Mouse (Mus musculus) midbrain, embryonic 14.5 days (tissue): ENCODE data around the gene Rcan2. TPM values are rescaled to one million over a fixed set of nuclear protein-coding genes. Genes with fewer than 3 reads are reported as not detected.

Experiments
- ATAC-seq: fragments of 200-750 bp; cut with Nextera tagmentation; 2 replicates; pipeline ENCODE4 v1.8.0; 2017; ENCODE audit warnings: moderate number of reproducible peaks, moderate library complexity; ENCODE audit not compliant: low FRiP score, low TSS enrichment
- DNase-seq: peaks from one replicate; pipeline ENCODE4 v3.0.0-alpha.2; 2015
- H3K27ac ChIP-seq: fragments of 300-500 bp; sonication (generic); replicated peaks from 2 replicates; pipeline ENCODE4 v1.5.1; 2014; ENCODE audit warnings: mild to moderate bottlenecking, low read depth, low read length, moderate library complexity
- H3K27me3 ChIP-seq: fragments of 300-500 bp; sonication (generic); 2 replicates; pipeline ENCODE4 v1.6.1; 2014; ENCODE audit warnings: low read length, control low read depth, mixed read lengths; ENCODE audit not compliant: control insufficient read depth, insufficient read depth
- H3K36me3 ChIP-seq: fragments of 300-500 bp; sonication (generic); 2 replicates; pipeline ENCODE4 v1.6.1; 2014; ENCODE audit warnings: low read length, control low read depth; ENCODE audit not compliant: control insufficient read depth, insufficient read depth
- H3K4me1 ChIP-seq: fragments of 300-500 bp; sonication (generic); 2 replicates; pipeline ENCODE4 v1.6.1; 2014; ENCODE audit warnings: mild to moderate bottlenecking, antibody characterized with exemption, low read length, control low read depth; ENCODE audit not compliant: control insufficient read depth, insufficient read depth
- H3K4me2 ChIP-seq: fragments of 300-500 bp; sonication (generic); 2 replicates; pipeline ENCODE4 v1.6.1; 2014; ENCODE audit warnings: mild to moderate bottlenecking, low read length, moderate library complexity
- H3K4me3 ChIP-seq: fragments of 300-500 bp; sonication (generic); replicated peaks from 2 replicates; pipeline ENCODE4 v1.5.1; 2014; ENCODE audit warnings: low read depth, low read length
- H3K9ac ChIP-seq: fragments of 300-500 bp; sonication (generic); replicated peaks from 2 replicates; pipeline ENCODE4 v1.6.1; 2014; ENCODE audit warnings: mild to moderate bottlenecking, low read length, moderate library complexity
- H3K9me3 ChIP-seq: fragments of 300-500 bp; sonication (generic); 2 replicates; pipeline ENCODE4 v1.6.1; 2016; ENCODE audit warnings: low read length, control low read depth, mixed read lengths; ENCODE audit not compliant: control insufficient read depth
- WGBS: fragments of 180-500 bp; shearing (Covaris S2); extraction: QIAGEN DNeasy Blood & Tissue Kit; methylation state at CpG from one replicate; pipeline ENCODE4 v1.1.7; 2014; 5-methylcytosine and 5-hydroxymethylcytosine counted together
- polyA plus RNA-seq: library from polyadenylated mRNA; unstranded; fragments of >200 nt; fragmentation: Nextera tagmentation; extraction: Ambion mirVana; gene quantifications from 2 replicates; pipeline ENCODE4 v1.2.1, GENCODE M21; 2014

Gene Rcan2
- polyA plus RNA-seq, 1 experiment from 2014 or later, result 79.4 TPM

- Histone ChIP-seq H3K9me3 (no peaks in the 10 kb centered on the region), H3K4me3 (no peak overlapping the region), H3K27ac (peak overlapping the region; percentile 74), H3K9ac (no peak overlapping the region; the same call in 1 of the 2 replicates), H3K27me3 (no peaks in the 10 kb centered on the region), H3K4me2 (0 out of 2 replicates have a peak overlapping the region, but pooled peaks have one; percentile 6), H3K4me1 (peaks cover 14% of the 10 kb centered on the region; the same call in 1 of the 2 replicates), H3K36me3 (no peaks in the 10 kb centered on the region)
- WGBS, result 36% methylated on average over 6 of the region's 6 CpGs
- ATAC-seq (peak; percentile 32; the same call in 1 of the 2 replicates), DNase-seq (peak; percentile 56)
Observed at GRCm38 (mm10) chr17:44025935-44026334, 224.8 kb downstream of the Rcan2 start.

DNA sequence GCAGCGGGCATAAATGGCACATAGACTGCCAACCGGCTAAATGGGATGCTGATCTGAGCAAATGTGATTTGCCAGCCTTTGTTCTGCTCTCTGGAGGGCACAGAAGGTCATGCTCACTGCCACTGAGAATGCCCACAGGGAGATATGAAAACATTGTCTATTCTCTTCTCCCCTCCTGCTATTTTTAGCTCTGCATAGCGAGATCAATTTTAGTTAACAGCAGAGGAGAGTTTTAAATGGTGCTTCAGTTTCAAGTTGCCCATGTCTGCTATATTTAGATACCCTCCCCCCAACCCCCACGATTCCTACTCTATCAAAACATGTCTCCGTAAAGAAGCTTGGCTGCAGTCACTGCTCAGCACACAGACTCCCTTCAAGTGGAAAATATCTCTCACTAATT, 225.2 kb downstream of the Rcan2 start:
- Histone ChIP-seq H3K36me3 (no peaks in the 10 kb centered on the region), H3K9me3 (no peaks in the 10 kb centered on the region), H3K4me2 (peak overlapping the region; percentile 6; the same call in 1 of the 2 replicates), H3K27me3 (no peaks in the 10 kb centered on the region), H3K27ac (peak overlapping the region; percentile 74), H3K4me1 (peaks cover 14% of the 10 kb centered on the region; the same call in 1 of the 2 replicates), H3K9ac (no peak overlapping the region), H3K4me3 (no peak overlapping the region)
- 19% methylated on average over 5 of the region's 5 CpGs for WGBS
- DNase-seq (peak; percentile 73), ATAC-seq (peak; percentile 48; the same call in 1 of the 2 replicates)

DNA sequence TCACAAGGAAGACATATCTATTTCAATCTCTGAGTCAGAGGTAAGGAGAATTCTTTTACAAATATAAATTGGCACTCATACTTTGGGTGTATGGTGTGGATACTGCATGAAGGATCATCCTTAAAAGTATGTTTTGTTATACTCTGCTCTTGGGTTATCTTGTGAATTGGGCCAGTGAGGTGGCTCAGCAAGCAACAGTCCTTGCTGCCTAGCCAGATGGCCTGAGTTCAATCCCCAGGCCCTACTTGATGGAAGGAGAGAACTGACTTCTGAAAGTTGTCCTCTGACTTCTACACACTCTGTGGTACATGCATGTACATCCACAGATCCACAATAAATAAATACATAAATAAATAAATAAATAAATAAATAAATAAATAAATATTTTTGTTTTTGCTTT, 225.6 kb downstream of the Rcan2 start:
- no peak for ATAC-seq
- H3K9me3 ChIP-seq, result no peaks in the 10 kb centered on the region
- no peak overlapping the region for H3K4me2 ChIP-seq
- H3K36me3 ChIP-seq, result no peaks in the 10 kb centered on the region
- no peak overlapping the region for H3K4me3 ChIP-seq
- DNase-seq, result peak; percentile 24
- no peak overlapping the region for H3K9ac ChIP-seq
- peaks cover 14% of the 10 kb centered on the region; the same call in 1 of the 2 replicates for H3K4me1 ChIP-seq
- peak overlapping the region; percentile 74 for H3K27ac ChIP-seq
- H3K27me3 ChIP-seq, result no peaks in the 10 kb centered on the region

DNA sequence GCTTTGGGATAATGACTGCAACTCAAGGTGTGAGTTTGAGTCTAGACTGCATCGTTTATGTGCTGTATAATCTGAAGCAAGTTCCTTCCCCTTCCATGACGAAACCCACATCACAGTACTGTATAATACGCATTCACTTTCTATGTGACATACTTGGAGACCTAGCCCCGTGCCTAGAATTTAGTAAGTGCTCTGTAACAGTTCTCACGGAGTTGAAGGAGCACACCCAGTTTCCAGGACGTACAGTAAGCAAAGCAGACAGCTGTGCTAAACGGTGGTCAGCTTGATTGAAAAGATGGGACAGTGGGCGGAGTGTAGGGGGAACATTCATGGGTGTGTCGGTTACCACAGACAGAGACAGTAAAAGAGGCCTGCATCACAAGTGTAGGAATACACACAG, 226.2 kb downstream of the Rcan2 start:
- H3K36me3 ChIP-seq, result no peaks in the 10 kb centered on the region
- 89% methylated on average over 9 of the region's 9 CpGs for WGBS
- ATAC-seq (no peak), DNase-seq (no peak)
- H3K27ac ChIP-seq, result no peak overlapping the region
- H3K4me2 ChIP-seq, result no peak overlapping the region
- H3K4me1 ChIP-seq, result peaks cover 14% of the 10 kb centered on the region; the same call in 1 of the 2 replicates
- no peak overlapping the region for H3K9ac ChIP-seq
- no peaks in the 10 kb centered on the region for H3K27me3 ChIP-seq
- no peak overlapping the region for H3K4me3 ChIP-seq
- no peaks in the 10 kb centered on the region for H3K9me3 ChIP-seq

DNA sequence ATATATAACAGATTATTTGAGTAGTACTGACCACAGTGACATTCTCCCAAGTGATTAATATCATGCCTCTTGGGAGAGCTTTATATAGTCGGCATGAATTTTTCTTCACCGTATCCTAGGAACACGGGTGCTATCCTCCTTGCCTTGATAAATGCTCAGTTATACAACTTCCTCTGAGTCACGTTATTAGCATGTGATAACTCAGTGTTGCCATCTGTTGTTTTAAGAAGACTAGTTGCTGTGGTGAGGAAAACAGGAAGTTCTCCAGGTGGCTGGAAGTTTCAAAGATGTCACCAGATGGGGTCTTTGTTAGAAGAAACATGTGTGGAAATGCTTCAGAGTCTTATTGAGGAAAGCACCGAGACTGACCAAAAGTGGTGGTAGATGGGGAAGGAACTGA, 228.5 kb downstream of the Rcan2 start:
- Histone ChIP-seq H3K27ac (no peak overlapping the region), H3K9me3 (no peaks in the 10 kb centered on the region), H3K9ac (no peak overlapping the region), H3K36me3 (no peaks in the 10 kb centered on the region), H3K27me3 (no peaks in the 10 kb centered on the region), H3K4me2 (no peak overlapping the region), H3K4me1 (peaks cover 14% of the 10 kb centered on the region; the same call in 1 of the 2 replicates), H3K4me3 (no peak overlapping the region)
- DNase-seq (no peak), ATAC-seq (no peak)
- WGBS, result 84% methylated on average over 5 of the region's 5 CpGs

DNA sequence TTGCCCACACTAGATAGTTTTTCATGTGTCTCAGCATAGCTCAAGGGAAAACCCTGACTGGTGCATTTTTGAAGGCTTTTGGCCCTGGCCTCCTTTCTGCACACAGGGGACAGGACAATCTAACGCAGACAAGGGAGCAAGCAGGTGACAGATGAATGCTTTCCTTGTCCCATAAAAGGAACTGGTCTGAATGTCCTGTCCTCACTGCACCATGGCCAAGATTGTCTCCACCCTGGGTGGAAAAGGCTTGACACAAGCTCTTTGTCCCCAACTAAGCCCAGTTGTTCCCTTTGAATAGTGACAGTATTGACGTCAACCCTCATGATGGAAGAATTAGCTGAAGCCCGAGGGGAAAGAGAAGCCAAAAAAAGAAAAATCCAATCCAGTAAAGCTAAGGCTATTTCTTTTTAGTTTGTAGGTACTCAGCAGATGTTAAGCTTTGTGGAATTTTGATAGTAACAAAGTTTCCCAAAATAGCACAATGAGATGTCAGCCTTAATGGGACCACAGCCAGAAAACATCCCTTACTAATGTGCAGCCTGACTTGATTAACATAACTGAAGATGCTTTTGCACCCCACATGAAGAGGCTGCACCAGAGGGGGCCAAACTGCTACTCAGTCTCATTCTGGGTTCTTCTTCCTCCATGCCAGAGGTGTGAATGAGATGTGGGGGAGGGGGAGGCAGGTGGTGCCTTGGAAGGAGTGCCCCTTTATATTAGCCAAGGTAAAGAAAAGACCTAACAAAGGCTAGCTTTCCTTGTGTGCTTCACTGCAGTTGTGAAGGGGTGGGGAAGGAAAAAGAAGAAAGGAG, 229.8 kb downstream of the Rcan2 start:
- WGBS, result 21% methylated on average over 3 of the region's 3 CpGs
- Histone ChIP-seq H3K4me1 (peaks cover 9% of the 10 kb centered on the region; the same call in 1 of the 2 replicates), H3K27me3 (no peaks in the 10 kb centered on the region), H3K36me3 (no peaks in the 10 kb centered on the region), H3K4me2 (no peak overlapping the region), H3K27ac (no peak overlapping the region), H3K4me3 (no peak overlapping the region), H3K9me3 (no peaks in the 10 kb centered on the region), H3K9ac (no peak overlapping the region)
- DNase-seq (peak; percentile 9), ATAC-seq (no peak)

GRCm38 (mm10) chr17:44035005-44035404, 233.9 kb downstream of the Rcan2 start:
- no peak for DNase-seq
- Histone ChIP-seq H3K27ac (no peak overlapping the region), H3K9me3 (no peaks in the 10 kb centered on the region), H3K4me2 (no peak overlapping the region), H3K4me3 (no peak overlapping the region), H3K4me1 (no peaks in the 10 kb centered on the region), H3K27me3 (no peaks in the 10 kb centered on the region), H3K36me3 (no peaks in the 10 kb centered on the region), H3K9ac (no peak overlapping the region)
- 100% methylated on average over 1 of the region's 1 CpGs for WGBS
- no peak for ATAC-seq

GRCm38 (mm10) chr17:44038656-44039055, 237.5 kb downstream of the Rcan2 start:
- ATAC-seq (peak; percentile 66; the same call in 1 of the 2 replicates), DNase-seq (peak; percentile 84)
- Histone ChIP-seq H3K4me2 (no peak overlapping the region), H3K27ac (no peak overlapping the region), H3K4me3 (no peak overlapping the region), H3K9me3 (no peaks in the 10 kb centered on the region), H3K27me3 (no peaks in the 10 kb centered on the region), H3K36me3 (no peaks in the 10 kb centered on the region), H3K4me1 (no peaks in the 10 kb centered on the region), H3K9ac (no peak overlapping the region)
- WGBS, result 60% methylated on average over 9 of the region's 9 CpGs

- 99% methylated on average over 2 of the region's 2 CpGs for WGBS
- ATAC-seq (no peak), DNase-seq (no peak)
- Histone ChIP-seq H3K9ac (no peak overlapping the region), H3K4me1 (no peaks in the 10 kb centered on the region), H3K9me3 (no peaks in the 10 kb centered on the region), H3K36me3 (no peaks in the 10 kb centered on the region), H3K27ac (no peak overlapping the region), H3K4me2 (no peak overlapping the region), H3K4me3 (no peak overlapping the region), H3K27me3 (no peaks in the 10 kb centered on the region)
Observed at GRCm38 (mm10) chr17:44040449-44040848, 239.3 kb downstream of the Rcan2 start.
